In the genomic region with DNA sequence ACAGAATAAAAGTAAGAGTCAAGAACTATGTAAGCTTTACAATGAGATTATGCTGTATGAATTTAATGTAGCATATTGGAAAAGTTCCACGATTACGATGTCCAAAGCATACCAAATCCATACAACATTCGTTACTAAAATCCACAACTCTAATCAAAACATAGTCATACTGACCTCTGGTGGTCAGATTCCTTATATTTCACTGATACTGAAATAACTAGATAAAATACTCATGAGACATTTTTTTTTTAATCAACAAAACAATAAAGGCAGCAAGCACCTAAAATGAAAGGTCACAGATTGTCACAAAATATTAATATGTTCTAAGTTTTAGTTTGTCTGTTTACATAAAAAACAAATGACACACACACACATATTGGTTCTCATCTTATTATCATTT, we compare ENCODE assay signal across 8 mouse cellular contexts. TPM values are rescaled to one million over a fixed set of nuclear protein-coding genes. Genes with fewer than 3 reads are reported as not detected.
DNase-seq lines count a peak whose midpoint lies in the region; ATAC-seq lines count a peak whose summit lies in the region.

No protein-coding gene starts in this region.

- H3K4me2 ChIP-seq in lung, embryonic 16.5 days (ENCODE audit: low read depth, low read length): peak overlapping the region; percentile 80

- peak overlapping the region; percentile 57; the same call in 1 of the 2 replicates for H3K4me3 ChIP-seq in lung, embryonic 16.5 days (ENCODE audit: low read length)

- H3K4me1 ChIP-seq in lung, embryonic 16.5 days (replicated peaks; ENCODE audit: control insufficient read depth, insufficient read depth, low read length): peaks cover 6% of the 10 kb centered on the region

- 13% methylated on average over 3 of the region's 3 CpGs for WGBS in lung, embryonic 16.5 days

- H3K27me3 ChIP-seq in lung, embryonic 16.5 days (ENCODE audit: control insufficient read depth, insufficient read depth, low read depth, low read length): no peaks in the 10 kb centered on the region

- ATAC-seq in lung, embryonic 16.5 days (ENCODE audit: low read depth): no peak

- peak; percentile 53 for DNase-seq in layer of hippocampus, adult 9-10 months (ENCODE audit: low spot score)
- no peak for DNase-seq in layer of hippocampus, postnatal 25 days (ENCODE audit: extremely low spot score in 1 of 2, low spot score in 1 of 2)
- peak; percentile 55 for DNase-seq in ZHBTc4 (ENCODE audit: low read depth, low spot score)
- DNase-seq in forelimb bud, embryonic 11.5 days (ENCODE audit: low read depth, low spot score): peak; percentile 59
- DNase-seq in testis, postnatal 10 days (ENCODE audit: low spot score): no peak
- DNase-seq in adrenal gland, postnatal 36 days: no peak
- no peak for DNase-seq in gastrocnemius, postnatal 25 days

- no peaks in the 10 kb centered on the region for H3K9me3 ChIP-seq in lung, embryonic 16.5 days (ENCODE audit: control insufficient read depth, low read length)

- no peak overlapping the region for H3K9ac ChIP-seq in lung, embryonic 16.5 days (ENCODE audit: low read length)

- no peak overlapping the region for H3K27ac ChIP-seq in lung, embryonic 16.5 days (ENCODE audit: low read length)

- no peaks in the 10 kb centered on the region for H3K36me3 ChIP-seq in lung, embryonic 16.5 days (ENCODE audit: control insufficient read depth, insufficient read depth, low read length)

RNA-seq across cellular contexts. Expression of gene Ncapg, which starts 1.4 kb away (rescaled TPM):
- total RNA-seq in layer of hippocampus, postnatal 25 days (2021): 1 to 10 TPM in 1 of 2 experiments, under 1 TPM in 1; 0.54 to 1.1 TPM
- 59.6 and 67.1 TPM in 2 replicates for polyA plus RNA-seq in lung, embryonic 16.5 days (2015; fragmentation: Nextera tagmentation; extraction: Ambion mirVana)
- 1 to 10 TPM; 1.8 to 2.7 TPM for total RNA-seq in adrenal gland, postnatal 36 days (2021)
- under 1 TPM; 0.19 to 0.28 TPM for total RNA-seq in gastrocnemius, postnatal 25 days (2021)

RNA-seq across cellular contexts. Expression of gene Fam184b, which starts 28.9 kb away (rescaled TPM):
- total RNA-seq in layer of hippocampus, postnatal 25 days (2021): 1 to 10 TPM; 6.1 to 9.2 TPM
- 0.23 and 0.35 TPM in 2 replicates for polyA plus RNA-seq in lung, embryonic 16.5 days (2015; fragmentation: Nextera tagmentation; extraction: Ambion mirVana)
- under 1 TPM; 0.13 to 0.60 TPM for total RNA-seq in adrenal gland, postnatal 36 days (2021)
- total RNA-seq in gastrocnemius, postnatal 25 days (2021): under 1 TPM; 0.27 to 0.46 TPM

Comparison
In these comparisons a context has a peak if more than half of its experiments do, and no peak if none do; other contexts are left out.
1. DNase-seq: peak in layer of hippocampus, adult 9-10 months (single experiment), ZHBTc4 (single experiment) and forelimb bud, embryonic 11.5 days (single experiment); none in layer of hippocampus, postnatal 25 days (0 of 2), testis, postnatal 10 days (single experiment), adrenal gland, postnatal 36 days (0 of 2) and gastrocnemius, postnatal 25 days (single experiment).
2. RNA of gene Fam184b, which starts 28.9 kb away (total RNA-seq): 6.1 to 9.2 TPM in layer of hippocampus, postnatal 25 days; 0.13 to 0.60 TPM in adrenal gland, postnatal 36 days and 0.27 to 0.46 TPM in gastrocnemius, postnatal 25 days; every median in the first group is over 4 times any median in the second.